Mouse (Mus musculus) hindlimb bud, embryonic 11.5 days (tissue): Measurements from ENCODE around the gene Ccdc130.
A peak's percentile ranks its signal among the peaks of the same experiment; 100 is the strongest.

Experiments used
- DNase-seq: peaks from one replicate; pipeline ENCODE4 v3.0.0-alpha.2; 2012; ENCODE audit warnings: low read depth, low spot score; ENCODE audit errors: extremely low spot score

Gene Ccdc130

GRCm38 (mm10) chr8:84269950-84270773, at the start of gene Ccdc130:
TSS of gene Ccdc130 (minus strand) at chr8:84270380.
- peak; percentile 98 for DNase-seq

GRCm38 (mm10) chr8:84308376-84308775, 38.2 kb upstream of the Ccdc130 start:
- DNase-seq: peak; percentile 66

GRCm38 (mm10) chr8:84303951-84304350, 33.8 kb upstream of the Ccdc130 start:
- DNase-seq: no peak

DNA sequence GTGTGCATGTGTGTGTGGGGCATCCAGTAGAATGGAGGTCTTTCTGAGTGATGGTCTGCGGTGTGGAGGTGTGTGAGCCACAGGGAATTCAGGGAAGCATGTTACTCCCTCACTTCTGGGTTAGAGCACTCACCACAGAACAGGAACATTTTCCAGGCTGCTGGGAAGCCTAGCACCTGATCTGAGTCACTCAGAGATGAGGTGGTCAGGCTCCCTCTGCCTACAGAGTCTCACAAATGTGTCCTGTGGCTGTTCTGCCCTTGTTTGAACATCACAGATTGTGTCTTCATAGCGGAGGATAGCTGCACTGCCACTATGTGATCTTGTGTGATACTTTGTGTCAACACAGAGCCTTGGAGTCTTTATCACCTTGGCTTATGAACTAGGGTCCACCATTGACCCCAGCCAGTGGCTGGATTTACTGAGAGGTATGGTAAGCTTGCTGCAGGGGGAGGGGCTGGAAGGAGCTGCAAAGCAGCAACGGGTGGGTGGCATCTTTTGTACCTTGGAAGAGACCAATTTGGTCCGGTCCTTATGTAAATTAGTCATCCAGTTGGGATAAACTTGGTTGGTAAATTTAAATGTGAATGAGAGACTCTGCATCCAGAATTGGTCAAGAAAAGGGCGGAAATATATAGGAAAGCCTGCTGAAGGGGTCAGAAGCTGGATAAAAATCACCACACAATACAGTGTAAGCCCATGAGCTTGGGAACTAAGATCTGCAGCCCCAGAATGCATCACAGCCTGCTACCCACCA, 27.0 kb upstream of the Ccdc130 start:
- DNase-seq: no peak

DNA sequence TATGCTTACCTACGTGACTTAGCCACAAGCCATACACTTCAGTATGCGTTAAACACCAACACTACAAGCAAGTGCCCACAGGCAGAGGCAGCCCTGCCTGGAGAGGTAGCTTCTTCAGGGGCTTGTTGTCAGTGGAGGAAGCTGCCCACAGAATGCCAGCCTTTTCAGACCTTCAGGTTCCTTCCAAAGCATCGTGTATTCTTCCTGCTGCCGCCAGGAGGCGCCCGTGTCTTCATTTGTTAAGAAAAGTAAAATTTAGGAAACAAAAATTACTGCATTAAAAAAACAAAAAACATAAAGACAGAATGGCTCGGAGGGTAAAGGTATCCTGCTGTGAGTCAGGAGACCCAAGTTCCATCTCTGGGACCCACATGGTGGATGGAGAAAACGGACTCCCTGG, 21.5 kb upstream of the Ccdc130 start:
- DNase-seq: no peak

- no peak for DNase-seq
Observed at GRCm38 (mm10) chr8:84291086-84291485, 20.9 kb upstream of the Ccdc130 start.

GRCm38 (mm10) chr8:84288892-84289291, 18.7 kb upstream of the Ccdc130 start:
- DNase-seq: no peak

DNA sequence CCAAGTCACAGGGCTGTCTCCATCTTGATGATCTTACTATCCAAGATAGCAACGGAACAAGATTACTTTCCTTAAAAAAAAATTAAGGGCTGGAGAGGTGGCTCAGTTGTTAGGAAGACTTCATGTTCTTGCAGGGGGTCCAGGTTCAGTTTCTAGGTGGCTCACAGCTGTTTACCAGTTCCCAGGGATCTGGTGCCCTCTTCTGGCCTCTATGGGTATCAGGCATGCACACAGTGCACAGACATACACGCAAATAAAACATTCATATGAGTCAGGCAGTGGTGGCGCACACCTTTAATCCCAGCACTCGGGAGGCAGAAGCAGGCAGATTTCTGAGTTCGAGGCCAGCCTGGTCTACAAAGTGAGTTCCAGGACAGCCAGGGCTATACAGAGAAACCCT, 15.5 kb upstream of the Ccdc130 start:
- peak; percentile 35 for DNase-seq

GRCm38 (mm10) chr8:84284608-84285063, 14.5 kb upstream of the Ccdc130 start:
- DNase-seq: peak; percentile 42

DNA sequence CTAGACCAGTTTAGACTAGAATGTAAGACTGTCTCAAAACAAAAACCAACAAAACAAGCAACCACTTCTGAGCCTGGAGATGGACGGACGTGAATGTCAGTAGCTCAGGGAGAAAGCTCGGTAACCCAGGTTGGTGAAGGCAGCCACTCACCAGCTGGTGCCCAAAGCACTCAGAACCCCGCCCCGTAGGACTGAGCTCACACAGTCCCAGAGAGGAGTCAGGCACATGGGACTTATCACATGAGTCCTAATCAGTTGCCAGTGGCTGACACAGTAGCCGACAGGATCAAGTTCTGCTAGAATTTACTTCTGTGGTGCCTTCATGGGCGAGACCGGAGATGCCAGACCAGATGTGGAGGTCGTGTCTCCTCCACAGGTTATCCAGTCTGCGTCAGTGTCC, 10.6 kb upstream of the Ccdc130 start:
- no peak for DNase-seq

- no peak for DNase-seq
Observed at GRCm38 (mm10) chr8:84276447-84276846, 6.3 kb upstream of the Ccdc130 start.

DNA sequence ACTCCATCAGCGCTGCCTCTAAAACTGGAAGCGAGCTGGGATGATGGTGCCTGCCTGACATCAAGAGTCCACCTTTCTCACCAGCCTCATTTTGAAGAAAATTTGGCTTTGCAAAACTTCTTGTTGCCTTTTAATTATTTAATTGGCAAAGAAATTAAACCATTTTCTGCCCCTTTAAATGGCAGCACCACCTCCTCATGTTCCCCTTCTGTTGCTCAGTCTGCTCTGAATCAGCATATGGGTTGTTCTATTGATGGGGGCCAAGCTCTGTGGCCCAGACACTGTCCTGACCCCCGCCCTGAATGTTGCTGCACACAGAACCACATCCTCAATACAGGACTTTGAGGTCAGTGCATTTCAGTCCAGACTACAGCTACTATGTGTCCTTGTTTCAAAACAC, 3.8 kb upstream of the Ccdc130 start:
- DNase-seq: no peak

GRCm38 (mm10) chr8:84272302-84272701, 2.1 kb upstream of the Ccdc130 start:
- no peak for DNase-seq

DNA sequence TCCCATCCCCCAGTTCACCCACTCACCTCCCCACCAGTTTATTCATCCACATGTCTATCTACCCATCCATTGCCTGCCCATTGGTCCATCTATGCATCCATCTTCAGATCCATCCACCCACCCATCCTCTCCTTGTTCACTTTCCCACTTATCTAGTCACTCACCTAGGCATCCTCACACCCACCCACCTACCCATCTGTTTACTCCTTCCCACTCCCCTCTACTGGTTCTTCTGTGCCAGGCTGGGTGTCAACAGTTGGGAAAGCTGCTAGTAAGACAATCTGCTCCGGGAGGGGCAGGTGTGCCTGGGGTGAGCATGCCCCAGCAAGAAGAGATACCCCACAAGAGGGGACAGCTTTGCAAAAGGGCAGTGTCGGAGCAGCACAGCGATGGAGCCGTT, 9.1 kb downstream of the Ccdc130 start:
- DNase-seq: no peak

DNA sequence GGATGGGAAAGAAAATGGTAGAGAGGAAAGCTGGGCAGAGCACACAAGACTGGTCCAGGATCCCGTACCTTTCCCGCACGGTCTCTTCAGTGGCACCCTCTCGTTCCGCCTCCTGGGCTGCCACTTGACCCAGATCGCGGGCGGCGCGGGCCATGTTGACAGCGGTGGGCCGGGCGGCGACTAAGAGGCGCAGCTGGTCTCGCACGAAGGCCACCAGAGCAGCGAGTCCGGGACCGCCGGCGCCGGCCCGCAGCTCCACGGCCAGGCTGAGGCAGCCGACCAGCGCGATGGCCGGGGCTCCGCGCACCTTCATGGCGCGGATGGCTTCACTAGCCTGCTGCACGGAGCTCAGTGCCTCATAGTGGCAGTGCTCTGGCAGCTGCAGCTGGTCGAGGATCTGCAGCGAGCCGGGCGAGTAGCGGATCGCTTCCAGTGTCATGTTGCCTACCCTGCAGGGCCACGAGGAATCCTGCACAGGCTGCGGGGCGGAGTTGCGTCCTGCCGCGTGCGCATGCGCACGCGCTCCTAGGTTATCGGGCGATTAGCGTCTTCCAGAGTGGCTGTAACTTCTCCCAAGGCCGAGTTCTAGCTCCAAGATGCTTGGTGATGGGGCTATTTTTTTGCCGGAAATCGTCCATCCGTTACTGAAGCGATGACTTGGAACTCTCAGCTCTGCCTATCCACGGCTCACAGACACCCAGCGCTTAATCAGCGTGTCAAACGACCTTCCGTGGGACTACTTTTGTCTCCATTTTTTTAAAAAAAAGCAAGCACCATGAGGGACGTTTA, 13.2 kb downstream of the Ccdc130 start, which contains the start of gene Mri1:
TSS of gene Mri1 (minus strand) at position 505 of the 789 bp plus-strand sequence.
- peak; percentile 85 for DNase-seq

DNA sequence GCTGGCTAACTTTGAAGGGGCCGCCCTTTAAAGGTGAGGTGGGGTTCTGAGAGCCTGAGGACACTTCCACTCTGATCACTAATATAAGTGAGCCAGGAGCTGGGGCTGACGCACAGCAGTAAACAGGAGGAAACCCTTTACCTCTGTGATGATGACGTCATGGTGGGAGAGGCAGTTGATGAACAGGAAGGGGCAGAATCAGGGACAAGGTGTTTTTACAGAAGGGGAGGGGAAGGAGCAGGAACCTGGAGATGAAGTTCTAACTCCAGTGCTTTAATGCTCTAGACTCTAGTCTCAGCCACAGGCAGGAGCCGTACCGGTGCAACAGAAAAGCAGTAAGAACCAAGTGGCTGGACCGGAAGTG, 13.7 kb downstream of the Ccdc130 start:
- no peak for DNase-seq

DNA sequence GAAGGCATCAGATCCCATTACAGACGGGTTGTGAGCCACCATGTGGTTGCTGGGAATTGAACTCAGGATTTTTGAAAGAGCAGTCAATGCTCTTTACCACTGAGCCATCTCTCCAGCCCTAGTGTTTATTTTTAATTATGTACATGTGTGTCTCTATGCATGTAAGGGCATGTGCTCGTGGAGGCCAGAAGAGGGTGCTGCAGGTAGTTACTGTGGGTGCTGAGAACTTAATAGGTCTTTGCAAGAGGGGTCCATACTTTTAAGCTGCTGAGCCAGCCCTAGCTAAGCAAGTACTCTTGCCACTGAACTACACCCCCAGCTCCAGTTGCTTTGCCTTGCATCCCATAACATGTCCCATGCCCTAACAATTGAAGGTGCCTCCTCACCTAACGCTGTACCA, 14.3 kb downstream of the Ccdc130 start:
- DNase-seq: no peak

DNA sequence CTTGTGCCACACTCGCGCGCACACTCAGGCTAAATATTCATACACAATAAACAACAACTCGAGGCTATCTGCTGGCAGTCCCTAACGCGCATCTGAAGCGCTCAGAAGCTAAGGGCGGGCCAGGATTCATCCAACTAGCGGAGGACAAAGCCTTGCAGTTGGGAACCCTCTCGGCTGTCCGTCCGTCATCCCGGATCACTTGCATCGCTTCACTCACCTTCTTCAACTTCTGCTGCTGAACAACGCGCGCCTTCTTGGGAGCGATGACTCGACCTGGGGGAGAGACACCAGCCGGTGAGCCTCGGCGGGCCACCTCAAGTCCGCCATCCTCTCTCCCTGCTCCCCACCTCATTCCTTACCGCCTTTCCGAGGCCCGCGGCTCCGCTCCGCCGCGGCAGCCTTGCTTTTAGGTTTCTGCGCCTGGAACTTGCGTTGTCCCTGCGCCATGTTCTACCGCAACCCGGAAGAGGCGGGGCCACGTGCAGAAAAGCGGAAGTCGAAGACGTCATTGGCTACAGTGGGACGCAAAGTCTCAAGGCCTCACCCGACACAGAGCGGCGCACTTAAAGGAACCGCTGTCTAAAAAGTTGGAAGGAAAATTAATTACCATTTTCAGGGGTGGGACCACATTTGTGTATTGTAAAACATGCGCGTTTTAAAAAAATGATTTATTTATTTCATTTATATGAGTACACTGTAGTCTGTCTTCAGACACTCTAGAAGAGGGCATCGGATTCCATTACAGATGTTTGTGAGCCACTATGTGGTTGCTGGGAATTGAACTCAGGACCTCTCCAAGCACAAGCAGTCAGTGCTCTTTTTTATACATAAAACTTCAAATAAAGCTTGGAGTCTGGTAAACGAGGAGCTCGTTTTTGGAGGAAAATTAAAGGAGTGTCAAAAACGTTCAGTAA, 20.7 kb downstream of the Ccdc130 start, which contains the start of gene D8Ertd738e:
TSS of gene D8Ertd738e (minus strand) at position 463 of the 914 bp plus-strand sequence.
- peak; percentile 84 for DNase-seq

DNA sequence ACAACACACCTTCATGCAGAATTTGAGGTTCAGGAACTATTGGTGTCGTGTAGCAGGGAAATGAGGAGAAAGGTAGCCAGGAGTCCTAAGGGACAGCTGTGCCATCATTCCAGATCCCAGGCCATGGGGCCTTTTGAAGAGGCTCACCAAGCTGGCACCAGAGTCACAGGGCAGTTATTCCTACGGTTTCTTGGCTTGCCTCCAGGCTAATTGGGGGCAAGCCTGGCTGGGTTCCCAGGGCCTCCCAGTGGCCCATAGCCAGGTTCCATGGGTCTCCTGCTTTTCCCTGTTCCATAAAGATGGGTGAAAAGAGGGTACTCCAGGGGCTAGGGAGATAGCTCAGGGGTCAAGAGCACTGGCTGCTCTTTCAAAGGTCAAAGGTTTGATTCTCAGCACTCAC, 28.4 kb downstream of the Ccdc130 start:
- no peak for DNase-seq

GRCm38 (mm10) chr8:84241167-84241566, 29.0 kb downstream of the Ccdc130 start:
- no peak for DNase-seq
